Mouse (Mus musculus): ENCODE data around the gene Ifi27l2a. TPM values are rescaled to one million over a fixed set of nuclear protein-coding genes. Genes with fewer than 3 reads are reported as not detected.
A peak's percentile ranks its signal among the peaks of the same experiment; 100 is the strongest.
"Not testable (repeated sequence)": the region's sequence is repeated elsewhere in the genome, so short reads cannot be mapped to it uniquely, and the experiment has no call there.

Ifi27l2a gene
- 3.1 and 6.2 TPM in 2 replicates for polyA plus RNA-seq (2015; fragmentation: Nextera tagmentation; extraction: Ambion mirVana)

GRCm38 (mm10) chr12:103443524-103443923 lies at the start of gene Ifi27l2a:
Ifi27l2a (minus strand) TSS chr12:103443680.
- no peak within 1 kb of the TSS for H3K27ac ChIP-seq (replicated peaks)
- no peak within 1 kb of the TSS for H3K9ac ChIP-seq (replicated peaks)
- WGBS: 64% methylated on average over 3 of the region's 3 CpGs
- H3K27me3 ChIP-seq: no peaks in the 10 kb centered on the region
- no peaks in the 10 kb centered on the region for H3K9me3 ChIP-seq
- ATAC-seq (replicated peaks): no peak
- H3K4me2 ChIP-seq (replicated peaks): no peak within 1 kb of the TSS
- H3K4me1 ChIP-seq: no peaks in the 10 kb centered on the region
- no peaks in the 10 kb centered on the region for H3K36me3 ChIP-seq
- no peak within 1 kb of the TSS for H3K4me3 ChIP-seq

- Histone ChIP-seq H3K9ac (replicated peaks) (no peak overlapping the region), H3K36me3 (no peaks in the 10 kb centered on the region), H3K4me3 (no peak overlapping the region), H3K27ac (replicated peaks) (no peak overlapping the region), H3K4me1 (no peaks in the 10 kb centered on the region), H3K27me3 (no peaks in the 10 kb centered on the region), H3K4me2 (replicated peaks) (no peak overlapping the region), H3K9me3 (no peaks in the 10 kb centered on the region)
- 38% methylated on average over 5 of the region's 5 CpGs for WGBS
- ATAC-seq (replicated peaks): 0 out of 2 replicates have a peak, but pooled peaks have one; percentile 29
These were observed 49.3 kb upstream of the Ifi27l2a start for GRCm38 (mm10) chr12:103492767-103493166.

- H3K4me2 ChIP-seq (replicated peaks): no peak overlapping the region
- WGBS: 76% methylated on average over 3 of the region's 3 CpGs
- no peak overlapping the region for H3K4me3 ChIP-seq
- H3K4me1 ChIP-seq: no peaks in the 10 kb centered on the region
- no peak overlapping the region for H3K27ac ChIP-seq (replicated peaks)
- no peaks in the 10 kb centered on the region for H3K36me3 ChIP-seq
- ATAC-seq (replicated peaks): no peak
- H3K9me3 ChIP-seq: no peaks in the 10 kb centered on the region
- H3K9ac ChIP-seq (replicated peaks): no peak overlapping the region
- H3K27me3 ChIP-seq: no peaks in the 10 kb centered on the region
These were observed 47.7 kb upstream of the Ifi27l2a start for GRCm38 (mm10) chr12:103491091-103491730.

GRCm38 (mm10) chr12:103487750-103488149 lies 44.3 kb upstream of the Ifi27l2a start:
- H3K27me3 ChIP-seq: no peaks in the 10 kb centered on the region
- H3K9ac ChIP-seq (replicated peaks): no peak overlapping the region
- no peaks in the 10 kb centered on the region for H3K4me1 ChIP-seq
- H3K27ac ChIP-seq (replicated peaks): no peak overlapping the region
- no peaks in the 10 kb centered on the region for H3K9me3 ChIP-seq
- H3K4me3 ChIP-seq: no peak overlapping the region
- no peaks in the 10 kb centered on the region for H3K36me3 ChIP-seq
- WGBS: 79% methylated on average over 2 of the region's 2 CpGs
- ATAC-seq (replicated peaks): no peak
- no peak overlapping the region for H3K4me2 ChIP-seq (replicated peaks)

- Histone ChIP-seq H3K4me3 (no peak overlapping the region), H3K4me1 (no peaks in the 10 kb centered on the region), H3K27ac (replicated peaks) (no peak overlapping the region), H3K36me3 (no peaks in the 10 kb centered on the region), H3K9ac (replicated peaks) (no peak overlapping the region), H3K4me2 (replicated peaks) (no peak overlapping the region), H3K9me3 (no peaks in the 10 kb centered on the region), H3K27me3 (no peaks in the 10 kb centered on the region)
- no peak for ATAC-seq (replicated peaks)
- WGBS: 74% methylated on average over 4 of the region's 4 CpGs
These were observed 43.8 kb upstream of the Ifi27l2a start for GRCm38 (mm10) chr12:103487276-103487675.

GRCm38 (mm10) chr12:103486726-103487125 lies 43.2 kb upstream of the Ifi27l2a start:
- Histone ChIP-seq H3K4me3 (no peak overlapping the region), H3K27ac (replicated peaks) (no peak overlapping the region), H3K9me3 (no peaks in the 10 kb centered on the region), H3K36me3 (no peaks in the 10 kb centered on the region), H3K4me1 (no peaks in the 10 kb centered on the region), H3K27me3 (no peaks in the 10 kb centered on the region), H3K9ac (replicated peaks) (no peak overlapping the region), H3K4me2 (replicated peaks) (no peak overlapping the region)
- WGBS: 100% methylated on average over 1 of the region's 1 CpGs
- no peak for ATAC-seq (replicated peaks)

GRCm38 (mm10) chr12:103484200-103484972 lies 40.9 kb upstream of the Ifi27l2a start:
- not testable (repeated sequence) for H3K4me3 ChIP-seq; H3K36me3 ChIP-seq; H3K9me3 ChIP-seq; H3K4me2 ChIP-seq (replicated peaks); H3K4me1 ChIP-seq; ATAC-seq (replicated peaks); H3K27me3 ChIP-seq; H3K27ac ChIP-seq (replicated peaks); H3K9ac ChIP-seq (replicated peaks)
- WGBS: 69% methylated on average over 9 of the region's 9 CpGs

GRCm38 (mm10) chr12:103482781-103483180 lies 39.3 kb upstream of the Ifi27l2a start:
- Histone ChIP-seq H3K9ac (replicated peaks) (no peak overlapping the region), H3K4me1 (no peaks in the 10 kb centered on the region), H3K36me3 (no peaks in the 10 kb centered on the region), H3K4me2 (replicated peaks) (no peak overlapping the region), H3K4me3 (no peak overlapping the region), H3K9me3 (no peaks in the 10 kb centered on the region), H3K27me3 (no peaks in the 10 kb centered on the region), H3K27ac (replicated peaks) (no peak overlapping the region)
- ATAC-seq (replicated peaks): no peak
- 74% methylated on average over 2 of the region's 2 CpGs for WGBS

- no peaks in the 10 kb centered on the region for H3K36me3 ChIP-seq
- no peak overlapping the region for H3K4me2 ChIP-seq (replicated peaks)
- H3K9ac ChIP-seq (replicated peaks): no peak overlapping the region
- H3K4me3 ChIP-seq: no peak overlapping the region
- no peaks in the 10 kb centered on the region for H3K4me1 ChIP-seq
- no peak for ATAC-seq (replicated peaks)
- WGBS: 73% methylated on average over 5 of the region's 5 CpGs
- no peaks in the 10 kb centered on the region for H3K9me3 ChIP-seq
- no peaks in the 10 kb centered on the region for H3K27me3 ChIP-seq
- no peak overlapping the region for H3K27ac ChIP-seq (replicated peaks)
These were observed 38.2 kb upstream of the Ifi27l2a start for GRCm38 (mm10) chr12:103481671-103482070.

GRCm38 (mm10) chr12:103477461-103478015 lies 34.1 kb upstream of the Ifi27l2a start:
- no peaks in the 10 kb centered on the region for H3K4me1 ChIP-seq
- WGBS: 79% methylated on average over 7 of the region's 7 CpGs
- no peak overlapping the region for H3K9ac ChIP-seq (replicated peaks)
- no peak for ATAC-seq (replicated peaks)
- no peaks in the 10 kb centered on the region for H3K27me3 ChIP-seq
- H3K36me3 ChIP-seq: no peaks in the 10 kb centered on the region
- H3K27ac ChIP-seq (replicated peaks): no peak overlapping the region
- H3K4me3 ChIP-seq: no peak overlapping the region
- no peaks in the 10 kb centered on the region for H3K9me3 ChIP-seq
- H3K4me2 ChIP-seq (replicated peaks): no peak overlapping the region

GRCm38 (mm10) chr12:103476779-103477389 lies 33.4 kb upstream of the Ifi27l2a start:
- ATAC-seq (replicated peaks): no peak
- Histone ChIP-seq H3K27ac (replicated peaks) (no peak overlapping the region), H3K36me3 (no peaks in the 10 kb centered on the region), H3K4me1 (no peaks in the 10 kb centered on the region), H3K27me3 (no peaks in the 10 kb centered on the region), H3K4me2 (replicated peaks) (no peak overlapping the region), H3K9ac (replicated peaks) (no peak overlapping the region), H3K9me3 (no peaks in the 10 kb centered on the region), H3K4me3 (no peak overlapping the region)
- 89% methylated on average over 1 of the region's 1 CpGs for WGBS

- WGBS: 48% methylated on average over 2 of the region's 2 CpGs
- ATAC-seq (replicated peaks): no peak
- Histone ChIP-seq H3K9me3 (no peaks in the 10 kb centered on the region), H3K36me3 (no peaks in the 10 kb centered on the region), H3K4me3 (no peak overlapping the region), H3K4me1 (no peaks in the 10 kb centered on the region), H3K9ac (replicated peaks) (no peak overlapping the region), H3K27ac (replicated peaks) (no peak overlapping the region), H3K4me2 (replicated peaks) (no peak overlapping the region), H3K27me3 (no peaks in the 10 kb centered on the region)
These were observed 31.0 kb upstream of the Ifi27l2a start for GRCm38 (mm10) chr12:103474481-103474880.

Data from forebrain, embryonic 15.5 days (tissue).